Mouse (Mus musculus): ENCODE data around the gene Cluap1. TPM values are rescaled to one million over a fixed set of nuclear protein-coding genes. Genes with fewer than 3 reads are reported as not detected.

The Cluap1 gene
- polyA plus RNA-seq, 1 experiment from 2014 or later, result 30.3 TPM

DNA sequence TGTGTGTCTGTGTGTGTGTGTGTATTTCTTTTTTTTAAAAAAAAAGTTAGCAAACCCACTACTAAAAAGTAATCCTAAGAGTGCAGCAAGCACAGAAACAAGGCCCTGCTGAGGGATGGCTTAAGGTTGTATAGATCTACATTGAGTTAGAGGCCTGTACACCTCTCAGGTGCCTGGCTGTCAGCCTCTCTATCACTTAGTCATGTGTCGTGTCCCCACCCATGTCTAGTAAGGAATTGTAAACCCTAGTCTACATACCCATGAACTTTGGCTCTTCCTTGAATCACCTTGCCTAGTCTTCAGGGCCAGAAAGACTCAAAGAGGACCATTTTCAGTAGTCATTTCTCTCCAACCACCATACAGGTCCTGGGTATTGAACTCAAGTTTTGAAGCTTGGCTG lies 12.0 kb upstream of the Cluap1 start:
- Histone ChIP-seq H3K27ac (no peak overlapping the region), H3K9me3 (replicated peaks) (no peaks in the 10 kb centered on the region), H3K4me3 (no peak overlapping the region), H3K27me3 (no peaks in the 10 kb centered on the region), H3K4me2 (replicated peaks) (no peak overlapping the region), H3K4me1 (no peaks in the 10 kb centered on the region), H3K9ac (no peak overlapping the region), H3K36me3 (peaks cover 49% of the 10 kb centered on the region)
- ATAC-seq (ENCODE audit: low FRiP score), result no peak
- WGBS, result 90% methylated on average over 1 of the region's 1 CpGs

DNA sequence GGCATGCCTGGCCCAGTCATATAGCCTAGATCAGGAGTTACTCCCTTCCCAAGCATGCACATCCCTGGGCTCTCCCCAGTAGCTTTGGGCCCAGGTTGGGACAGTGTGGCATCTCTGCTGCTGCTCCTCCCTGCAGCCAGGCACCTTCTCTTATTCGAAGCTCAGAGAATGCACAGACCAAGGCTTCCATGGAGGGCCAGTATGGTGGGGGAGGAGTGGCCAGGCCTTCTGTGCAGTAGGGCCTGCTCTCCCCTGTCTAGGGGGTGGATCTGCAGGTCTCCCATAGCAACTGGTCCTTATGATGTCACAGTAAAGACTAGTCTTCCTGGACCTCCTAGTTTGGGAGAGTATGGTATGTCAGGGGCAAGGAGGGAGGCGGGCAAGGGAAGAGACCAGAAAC lies 1.1 kb upstream of the Cluap1 start:
- no peak overlapping the region for H3K27ac ChIP-seq
- WGBS, result 75% methylated on average over 2 of the region's 2 CpGs
- no peak overlapping the region for H3K4me3 ChIP-seq
- peaks cover 45% of the 10 kb centered on the region for H3K36me3 ChIP-seq
- no peaks in the 10 kb centered on the region for H3K27me3 ChIP-seq
- H3K9ac ChIP-seq, result no peak overlapping the region
- no peak for ATAC-seq (ENCODE audit: low FRiP score)
- peaks cover 11% of the 10 kb centered on the region for H3K4me1 ChIP-seq
- no peaks in the 10 kb centered on the region for H3K9me3 ChIP-seq (replicated peaks)
- no peak overlapping the region for H3K4me2 ChIP-seq (replicated peaks)

DNA sequence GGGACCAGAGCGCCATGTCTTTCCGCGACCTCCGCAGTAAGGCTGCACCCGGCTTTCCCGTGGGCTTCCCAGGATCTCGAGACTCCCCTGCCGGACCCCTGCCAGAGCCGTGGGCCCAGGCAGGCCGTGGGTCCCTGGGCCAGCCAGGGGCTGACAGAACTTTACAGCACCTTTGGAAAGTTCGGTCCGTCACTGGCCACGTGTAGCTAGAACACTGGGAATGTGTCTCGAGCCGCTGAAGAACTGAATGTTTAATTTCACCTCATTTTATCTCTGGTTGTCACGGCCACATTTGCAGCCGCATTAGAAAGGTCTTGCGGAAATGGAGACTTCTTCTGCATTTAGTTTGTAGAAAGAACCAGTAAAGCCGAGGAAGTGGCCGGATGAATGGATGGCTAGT lies 517 bp downstream of the Cluap1 start:
- H3K27ac ChIP-seq, result peak overlapping the region; percentile 66
- H3K9me3 ChIP-seq (replicated peaks), result no peaks in the 10 kb centered on the region
- peak overlapping the region; percentile 68 for H3K9ac ChIP-seq
- H3K27me3 ChIP-seq, result no peaks in the 10 kb centered on the region
- peak overlapping the region; percentile 60 for H3K4me3 ChIP-seq
- H3K4me1 ChIP-seq, result peaks cover 11% of the 10 kb centered on the region
- ATAC-seq (ENCODE audit: low FRiP score), result no peak; the same call in 1 of the 2 replicates
- H3K36me3 ChIP-seq, result peaks cover 42% of the 10 kb centered on the region
- peak overlapping the region; percentile 78 for H3K4me2 ChIP-seq (replicated peaks)
- WGBS, result 12% methylated on average over 20 of the region's 20 CpGs

DNA sequence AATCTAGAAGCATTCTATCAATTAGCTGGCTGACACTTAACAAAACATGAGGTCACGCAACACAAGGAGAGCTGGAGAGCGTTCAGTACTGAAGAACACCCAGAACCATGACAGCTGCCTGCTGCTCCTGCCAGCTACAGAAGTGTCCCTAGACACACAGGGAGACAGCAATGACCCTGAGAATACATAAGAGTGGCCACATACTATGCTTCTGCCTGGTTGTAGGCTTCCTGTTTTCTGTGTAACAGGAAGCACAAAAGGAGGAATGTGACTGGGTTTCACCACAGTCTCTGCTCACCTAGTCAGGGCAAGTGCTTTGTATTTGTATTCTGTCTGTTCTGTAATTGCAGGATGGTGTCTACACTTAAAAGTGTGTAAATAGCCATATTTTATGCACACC lies 12.2 kb downstream of the Cluap1 start:
- Histone ChIP-seq H3K9me3 (replicated peaks) (no peaks in the 10 kb centered on the region), H3K27me3 (no peaks in the 10 kb centered on the region), H3K4me3 (no peak overlapping the region), H3K4me1 (no peaks in the 10 kb centered on the region), H3K36me3 (peaks cover 54% of the 10 kb centered on the region), H3K4me2 (replicated peaks) (no peak overlapping the region), H3K27ac (no peak overlapping the region), H3K9ac (no peak overlapping the region)
- ATAC-seq (ENCODE audit: low FRiP score), result no peak
- WGBS, result 94% methylated on average over 2 of the region's 2 CpGs

DNA sequence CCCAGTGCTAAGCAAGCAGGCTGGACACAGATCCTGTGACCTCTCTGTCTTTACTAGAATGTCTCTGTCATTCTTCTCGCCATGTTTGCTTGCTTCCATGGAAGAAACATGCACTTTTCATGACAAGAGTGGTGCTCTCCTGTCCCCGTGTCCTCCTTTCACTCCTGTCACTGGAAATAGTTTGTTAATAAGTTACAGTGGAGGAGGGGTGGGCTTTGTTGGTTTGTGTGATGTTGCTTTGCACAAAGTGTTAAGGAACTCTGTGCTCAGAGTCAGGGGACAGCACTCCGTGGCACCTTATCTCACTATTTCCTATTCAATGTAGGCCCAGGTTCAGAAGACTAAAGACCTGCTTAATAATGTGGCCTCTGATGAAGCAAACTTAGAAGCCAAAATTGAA lies 14.9 kb downstream of the Cluap1 start:
- no peaks in the 10 kb centered on the region for H3K4me1 ChIP-seq
- H3K27me3 ChIP-seq, result no peaks in the 10 kb centered on the region
- H3K9ac ChIP-seq, result no peak overlapping the region
- H3K9me3 ChIP-seq (replicated peaks), result no peaks in the 10 kb centered on the region
- no peak overlapping the region for H3K27ac ChIP-seq
- H3K4me2 ChIP-seq (replicated peaks), result no peak overlapping the region
- H3K4me3 ChIP-seq, result no peak overlapping the region
- no peak for ATAC-seq (ENCODE audit: low FRiP score)
- 89% methylated on average over 3 of the region's 3 CpGs for WGBS
- H3K36me3 ChIP-seq, result peaks cover 60% of the 10 kb centered on the region

DNA sequence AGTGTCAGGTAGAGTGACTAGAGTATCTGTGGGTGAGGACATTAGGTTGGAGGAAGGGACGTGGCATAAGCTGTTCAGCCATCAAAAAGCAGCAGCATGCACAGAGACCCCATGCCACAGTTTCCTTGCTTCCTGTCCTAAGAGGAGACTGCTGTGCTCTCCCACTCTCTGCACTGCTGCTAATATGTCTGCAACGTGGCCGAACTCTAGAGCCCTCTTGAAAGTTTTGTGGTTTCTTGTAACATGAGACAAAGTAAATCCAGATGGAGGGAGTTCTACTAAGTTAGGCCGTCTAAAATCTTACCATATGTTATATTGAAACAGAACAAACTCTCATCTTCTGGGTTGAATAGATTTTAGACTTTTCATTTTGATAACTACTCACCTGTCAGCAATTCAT lies 15.4 kb downstream of the Cluap1 start:
- H3K4me3 ChIP-seq, result no peak overlapping the region
- H3K27ac ChIP-seq, result no peak overlapping the region
- WGBS, result 75% methylated on average over 4 of the region's 4 CpGs
- no peak overlapping the region for H3K4me2 ChIP-seq (replicated peaks)
- H3K9ac ChIP-seq, result no peak overlapping the region
- no peak for ATAC-seq (ENCODE audit: low FRiP score)
- H3K9me3 ChIP-seq (replicated peaks), result no peaks in the 10 kb centered on the region
- peaks cover 63% of the 10 kb centered on the region for H3K36me3 ChIP-seq
- no peaks in the 10 kb centered on the region for H3K27me3 ChIP-seq
- no peaks in the 10 kb centered on the region for H3K4me1 ChIP-seq

DNA sequence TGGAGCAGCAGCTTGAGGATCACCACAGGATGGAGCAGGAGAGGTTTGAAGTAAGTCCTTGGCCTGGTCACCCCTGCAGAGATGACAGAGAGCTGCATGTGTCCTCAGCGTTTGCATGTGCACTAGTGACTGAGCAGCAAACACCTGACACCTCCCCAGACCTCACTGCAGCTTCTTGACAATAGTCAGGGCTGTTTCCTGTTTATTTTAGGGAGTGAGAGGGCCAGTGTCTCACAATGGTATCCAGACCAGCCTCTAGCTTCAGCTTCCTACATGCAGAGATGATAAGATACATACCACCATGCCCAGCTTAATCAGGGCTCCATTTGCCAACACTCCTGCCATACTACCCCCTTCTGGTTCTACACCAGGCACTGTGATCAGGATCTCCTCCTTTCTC lies 20.0 kb downstream of the Cluap1 start:
- Histone ChIP-seq H3K4me2 (replicated peaks) (no peak overlapping the region), H3K9ac (no peak overlapping the region), H3K4me3 (no peak overlapping the region), H3K4me1 (no peaks in the 10 kb centered on the region), H3K9me3 (replicated peaks) (no peaks in the 10 kb centered on the region), H3K36me3 (peaks cover 63% of the 10 kb centered on the region), H3K27ac (no peak overlapping the region), H3K27me3 (no peaks in the 10 kb centered on the region)
- no peak for ATAC-seq (ENCODE audit: low FRiP score)
- WGBS, result 86% methylated on average over 1 of the region's 1 CpGs

DNA sequence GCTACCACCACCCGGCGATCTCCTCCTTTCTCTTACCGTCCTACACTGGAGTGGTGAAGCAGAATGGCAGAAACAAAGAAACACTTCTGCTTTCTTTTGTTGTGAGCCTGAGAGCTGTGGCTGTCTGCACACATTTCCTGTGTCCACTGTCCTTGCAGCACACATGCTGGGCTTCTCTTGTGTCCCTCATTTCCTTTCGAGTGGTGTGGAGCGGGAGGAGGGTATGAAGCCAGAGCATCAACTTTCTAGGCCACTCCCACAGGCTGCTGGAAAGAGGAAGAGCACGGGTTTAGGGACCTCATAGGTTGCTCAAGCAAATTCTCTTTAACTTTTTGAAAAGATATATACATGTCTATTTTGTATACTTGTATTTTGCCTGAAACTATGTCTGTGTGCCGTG lies 20.6 kb downstream of the Cluap1 start:
- Histone ChIP-seq H3K27ac (no peak overlapping the region), H3K36me3 (peaks cover 64% of the 10 kb centered on the region), H3K27me3 (no peaks in the 10 kb centered on the region), H3K4me3 (no peak overlapping the region), H3K4me2 (replicated peaks) (no peak overlapping the region), H3K4me1 (no peaks in the 10 kb centered on the region), H3K9ac (no peak overlapping the region), H3K9me3 (replicated peaks) (no peaks in the 10 kb centered on the region)
- no peak for ATAC-seq (ENCODE audit: low FRiP score)
- WGBS, result 76% methylated on average over 7 of the region's 7 CpGs

DNA sequence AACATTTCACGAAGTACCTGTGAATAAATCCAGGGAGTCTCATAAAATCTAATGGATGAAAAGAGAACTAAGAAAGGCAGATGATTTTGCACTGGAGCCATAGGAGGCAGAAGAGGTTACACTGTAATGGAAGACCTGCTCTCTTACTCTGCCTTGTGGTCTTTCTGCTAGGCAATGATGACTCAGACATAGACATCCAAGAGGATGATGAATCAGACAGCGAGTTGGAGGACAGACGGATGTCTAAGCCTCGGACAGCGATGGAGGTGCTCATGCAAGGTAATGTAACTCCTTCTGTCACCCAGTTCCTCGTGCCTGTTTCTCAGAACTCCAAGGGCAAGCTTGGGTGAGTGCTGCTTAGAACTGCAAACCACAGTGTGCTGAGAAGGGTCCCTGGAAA lies 24.9 kb downstream of the Cluap1 start:
- no peak overlapping the region for H3K9ac ChIP-seq
- peaks cover 74% of the 10 kb centered on the region for H3K36me3 ChIP-seq
- no peak for ATAC-seq (ENCODE audit: low FRiP score)
- no peaks in the 10 kb centered on the region for H3K4me1 ChIP-seq
- WGBS, result 94% methylated on average over 6 of the region's 6 CpGs
- no peaks in the 10 kb centered on the region for H3K27me3 ChIP-seq
- H3K4me2 ChIP-seq (replicated peaks), result no peak overlapping the region
- H3K9me3 ChIP-seq (replicated peaks), result no peaks in the 10 kb centered on the region
- H3K27ac ChIP-seq, result no peak overlapping the region
- H3K4me3 ChIP-seq, result no peak overlapping the region

DNA sequence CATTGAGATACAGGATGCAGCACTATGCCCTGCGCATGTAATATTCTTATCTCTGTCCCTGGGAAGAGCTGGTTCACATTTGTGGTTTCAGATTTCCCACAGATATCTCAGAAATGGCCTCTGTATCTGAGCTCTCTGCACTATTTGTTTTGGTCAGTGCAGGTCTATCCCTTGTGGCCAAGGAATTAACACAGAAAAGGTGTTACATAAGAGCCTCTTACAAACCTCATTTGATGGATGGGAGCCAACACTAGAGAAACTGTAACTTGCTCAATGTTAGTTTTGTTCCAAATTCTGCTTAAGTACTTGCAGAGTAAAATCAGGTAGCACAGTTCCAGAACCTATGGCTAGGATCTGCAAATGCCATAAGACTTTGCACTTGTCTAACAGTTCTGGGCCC lies 25.5 kb downstream of the Cluap1 start:
- 92% methylated on average over 1 of the region's 1 CpGs for WGBS

DNA sequence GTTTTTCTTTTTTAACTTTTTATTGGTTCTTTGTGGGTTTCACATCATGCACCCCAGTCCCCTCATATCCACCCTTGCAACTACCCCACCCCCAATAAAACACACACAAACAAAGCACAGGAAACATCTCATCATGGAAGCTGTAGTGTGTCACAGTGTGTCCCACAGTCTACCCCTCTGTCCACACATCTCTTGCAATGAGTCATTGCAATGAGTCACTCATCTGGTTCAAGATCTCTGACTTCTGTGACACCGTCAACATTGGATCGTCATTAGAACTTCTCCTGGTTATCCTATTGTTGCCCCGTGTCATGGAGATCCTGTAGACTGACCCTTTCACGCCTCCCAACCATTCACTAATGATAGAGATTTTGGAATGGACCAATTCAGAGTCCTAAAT lies 26.1 kb downstream of the Cluap1 start:
- no peak overlapping the region for H3K9ac ChIP-seq
- H3K4me2 ChIP-seq (replicated peaks), result no peak overlapping the region
- H3K4me3 ChIP-seq, result no peak overlapping the region
- no peaks in the 10 kb centered on the region for H3K27me3 ChIP-seq
- no peak for ATAC-seq (ENCODE audit: low FRiP score)
- peaks cover 73% of the 10 kb centered on the region for H3K36me3 ChIP-seq
- H3K4me1 ChIP-seq, result no peaks in the 10 kb centered on the region
- WGBS, result 86% methylated on average over 4 of the region's 4 CpGs
- H3K9me3 ChIP-seq (replicated peaks), result no peaks in the 10 kb centered on the region
- H3K27ac ChIP-seq, result no peak overlapping the region

More for the DNA sequence above, 25.5 kb downstream of the Cluap1 start:
- peaks cover 75% of the 10 kb centered on the region for H3K36me3 ChIP-seq
- H3K9ac ChIP-seq, result no peak overlapping the region
- no peaks in the 10 kb centered on the region for H3K9me3 ChIP-seq (replicated peaks)
- no peak overlapping the region for H3K27ac ChIP-seq
- no peaks in the 10 kb centered on the region for H3K4me1 ChIP-seq
- H3K27me3 ChIP-seq, result no peaks in the 10 kb centered on the region
- no peak overlapping the region for H3K4me3 ChIP-seq
- no peak for ATAC-seq (ENCODE audit: low FRiP score)
- no peak overlapping the region for H3K4me2 ChIP-seq (replicated peaks)

DNA sequence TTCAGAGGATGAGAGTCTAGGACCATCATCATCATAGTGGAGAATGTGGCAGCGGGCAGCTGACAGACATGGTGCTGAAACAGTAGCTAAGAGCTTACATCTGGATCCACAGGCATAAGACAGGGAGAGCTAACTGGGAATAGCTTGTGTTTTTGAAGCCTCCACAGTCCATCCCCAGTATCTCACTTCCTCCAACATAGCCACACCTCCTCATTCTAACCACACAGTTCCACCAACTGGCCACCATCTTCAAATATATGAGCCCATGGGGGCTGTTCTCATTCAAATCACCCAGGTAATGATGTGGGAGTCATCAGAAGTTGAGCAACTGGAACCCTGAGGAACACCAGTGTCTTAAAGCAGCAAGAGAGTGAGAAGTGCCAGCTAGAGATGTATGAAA lies 42.5 kb downstream of the Cluap1 start:
- Histone ChIP-seq H3K9ac (no peak overlapping the region), H3K27me3 (no peaks in the 10 kb centered on the region), H3K4me1 (no peaks in the 10 kb centered on the region), H3K4me2 (replicated peaks) (no peak overlapping the region), H3K4me3 (no peak overlapping the region), H3K36me3 (no peaks in the 10 kb centered on the region), H3K9me3 (replicated peaks) (no peaks in the 10 kb centered on the region), H3K27ac (no peak overlapping the region)
- WGBS, result 92% methylated on average over 1 of the region's 1 CpGs
- no peak for ATAC-seq (ENCODE audit: low FRiP score)

DNA sequence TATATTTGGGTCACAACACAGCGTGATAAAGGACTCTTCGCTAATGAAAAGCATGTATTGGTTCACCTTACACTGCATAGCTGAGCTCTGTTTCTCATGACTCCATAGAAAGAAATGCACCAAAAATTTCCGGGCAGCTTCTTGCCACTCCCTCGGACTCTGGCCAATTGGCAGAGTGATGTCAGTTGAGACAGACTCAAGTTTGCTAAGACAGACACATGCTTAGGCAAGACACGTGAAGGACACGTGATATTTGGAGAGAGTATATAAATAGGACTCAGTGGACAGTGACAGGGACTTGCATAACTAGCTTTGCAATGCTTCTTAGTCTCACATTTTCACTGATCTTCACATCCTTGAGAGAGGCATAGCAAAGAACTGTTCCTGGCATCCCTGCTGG lies 47.8 kb downstream of the Cluap1 start:
- Histone ChIP-seq H3K27ac (no peak overlapping the region), H3K4me1 (no peaks in the 10 kb centered on the region), H3K36me3 (no peaks in the 10 kb centered on the region), H3K4me2 (replicated peaks) (no peak overlapping the region), H3K4me3 (no peak overlapping the region), H3K27me3 (no peaks in the 10 kb centered on the region), H3K9me3 (replicated peaks) (no peaks in the 10 kb centered on the region), H3K9ac (no peak overlapping the region)
- 82% methylated on average over 6 of the region's 6 CpGs for WGBS
- ATAC-seq (ENCODE audit: low FRiP score), result no peak

DNA sequence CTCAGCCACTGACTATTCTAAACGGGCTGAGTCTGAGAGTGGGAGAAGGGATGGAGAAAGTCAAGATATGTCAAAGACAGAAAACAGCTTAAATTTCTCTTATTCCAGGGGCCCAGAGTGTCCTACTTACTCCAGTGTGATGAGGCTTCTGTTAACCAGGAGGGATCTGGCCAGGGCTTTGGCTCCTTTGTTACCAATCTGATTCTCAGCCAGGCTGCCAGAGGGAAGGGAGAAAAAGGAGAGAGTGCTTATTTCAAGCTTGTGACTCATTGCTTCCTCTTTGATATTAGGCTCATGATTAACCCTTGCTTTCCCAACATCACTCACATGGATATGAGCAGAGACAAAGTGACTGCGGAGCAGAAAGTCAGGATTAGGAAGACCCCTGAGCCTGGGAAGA lies 50.7 kb downstream of the Cluap1 start:
- Histone ChIP-seq H3K36me3 (no peaks in the 10 kb centered on the region), H3K4me2 (replicated peaks) (no peak overlapping the region), H3K9ac (no peak overlapping the region), H3K27ac (no peak overlapping the region), H3K9me3 (replicated peaks) (no peaks in the 10 kb centered on the region), H3K4me3 (no peak overlapping the region), H3K27me3 (no peaks in the 10 kb centered on the region), H3K4me1 (no peaks in the 10 kb centered on the region)
- no peak for ATAC-seq (ENCODE audit: low FRiP score)
- 79% methylated on average over 2 of the region's 2 CpGs for WGBS
